Mouse (Mus musculus): ENCODE results near the gene Shank2. TPM values are rescaled to one million over a fixed set of nuclear protein-coding genes. Genes with fewer than 3 reads are reported as not detected.

Shank2 gene
- polyA plus RNA-seq, 1 experiment from 2014 or later = 16.1 TPM

- Histone ChIP-seq H3K27ac (ENCODE audit: low read depth, low read length) (no peak overlapping the region), H3K4me3 (ENCODE audit: low read depth, low read length) (no peak overlapping the region)
Observed at GRCm38 (mm10) chr7:144134699-144135098, 133.0 kb downstream of the Shank2 start.

GRCm38 (mm10) chr7:144137827-144138226 is 136.1 kb downstream of the Shank2 start:
- no peak for ATAC-seq (ENCODE audit: low read depth)
- Histone ChIP-seq H3K36me3 (ENCODE audit: control insufficient read depth, insufficient read depth, low read length) (no peaks in the 10 kb centered on the region), H3K4me2 (ENCODE audit: low read depth, low read length) (no peak overlapping the region), H3K4me3 (ENCODE audit: low read depth, low read length) (no peak overlapping the region), H3K9ac (replicated peaks; ENCODE audit: low read depth, low read length) (no peak overlapping the region), H3K27me3 (ENCODE audit: control insufficient read depth, insufficient read depth, low read length) (no peaks in the 10 kb centered on the region), H3K4me1 (ENCODE audit: control insufficient read depth, insufficient read depth, low read length) (no peaks in the 10 kb centered on the region; the same call in 1 of the 2 replicates), H3K9me3 (ENCODE audit: control insufficient read depth, low read length) (no peaks in the 10 kb centered on the region), H3K27ac (ENCODE audit: low read depth, low read length) (no peak overlapping the region)
- WGBS = 75% methylated on average over 2 of the region's 2 CpGs

More at GRCm38 (mm10) chr7:144134699-144135098, 133.0 kb downstream of the Shank2 start:
- Histone ChIP-seq H3K9ac (replicated peaks; ENCODE audit: low read depth, low read length) (no peak overlapping the region), H3K36me3 (ENCODE audit: control insufficient read depth, insufficient read depth, low read length) (no peaks in the 10 kb centered on the region), H3K9me3 (ENCODE audit: control insufficient read depth, low read length) (no peaks in the 10 kb centered on the region), H3K4me2 (ENCODE audit: low read depth, low read length) (no peak overlapping the region), H3K27me3 (ENCODE audit: control insufficient read depth, insufficient read depth, low read length) (no peaks in the 10 kb centered on the region), H3K4me1 (ENCODE audit: control insufficient read depth, insufficient read depth, low read length) (peaks cover 3% of the 10 kb centered on the region; the same call in 1 of the 2 replicates)
- 86% methylated on average over 11 of the region's 11 CpGs for WGBS
- no peak for ATAC-seq (ENCODE audit: low read depth)

GRCm38 (mm10) chr7:144138476-144138875 is 136.7 kb downstream of the Shank2 start:
- Histone ChIP-seq H3K9ac (replicated peaks; ENCODE audit: low read depth, low read length) (no peak overlapping the region), H3K27me3 (ENCODE audit: control insufficient read depth, insufficient read depth, low read length) (no peaks in the 10 kb centered on the region), H3K4me3 (ENCODE audit: low read depth, low read length) (no peak overlapping the region), H3K9me3 (ENCODE audit: control insufficient read depth, low read length) (no peaks in the 10 kb centered on the region), H3K36me3 (ENCODE audit: control insufficient read depth, insufficient read depth, low read length) (no peaks in the 10 kb centered on the region), H3K4me2 (ENCODE audit: low read depth, low read length) (no peak overlapping the region), H3K4me1 (ENCODE audit: control insufficient read depth, insufficient read depth, low read length) (no peaks in the 10 kb centered on the region; the same call in 1 of the 2 replicates), H3K27ac (ENCODE audit: low read depth, low read length) (no peak overlapping the region)
- 81% methylated on average over 2 of the region's 2 CpGs for WGBS
- no peak for ATAC-seq (ENCODE audit: low read depth)

GRCm38 (mm10) chr7:144139691-144140090 is 138.0 kb downstream of the Shank2 start:
- no peak for ATAC-seq (ENCODE audit: low read depth)
- H3K27ac ChIP-seq (ENCODE audit: low read depth, low read length) = no peak overlapping the region
- no peak overlapping the region for H3K4me3 ChIP-seq (ENCODE audit: low read depth, low read length)
- no peaks in the 10 kb centered on the region for H3K27me3 ChIP-seq (ENCODE audit: control insufficient read depth, insufficient read depth, low read length)
- no peaks in the 10 kb centered on the region for H3K4me1 ChIP-seq (ENCODE audit: control insufficient read depth, insufficient read depth, low read length)
- H3K4me2 ChIP-seq (ENCODE audit: low read depth, low read length) = no peak overlapping the region
- no peaks in the 10 kb centered on the region for H3K36me3 ChIP-seq (ENCODE audit: control insufficient read depth, insufficient read depth, low read length)
- H3K9me3 ChIP-seq (ENCODE audit: control insufficient read depth, low read length) = no peaks in the 10 kb centered on the region
- 76% methylated on average over 2 of the region's 2 CpGs for WGBS
- H3K9ac ChIP-seq (replicated peaks; ENCODE audit: low read depth, low read length) = no peak overlapping the region

GRCm38 (mm10) chr7:144140470-144140869 is 138.7 kb downstream of the Shank2 start:
- Histone ChIP-seq H3K9ac (replicated peaks; ENCODE audit: low read depth, low read length) (no peak overlapping the region), H3K27me3 (ENCODE audit: control insufficient read depth, insufficient read depth, low read length) (no peaks in the 10 kb centered on the region), H3K4me3 (ENCODE audit: low read depth, low read length) (no peak overlapping the region), H3K4me2 (ENCODE audit: low read depth, low read length) (no peak overlapping the region), H3K27ac (ENCODE audit: low read depth, low read length) (no peak overlapping the region), H3K9me3 (ENCODE audit: control insufficient read depth, low read length) (no peaks in the 10 kb centered on the region), H3K4me1 (ENCODE audit: control insufficient read depth, insufficient read depth, low read length) (no peaks in the 10 kb centered on the region), H3K36me3 (ENCODE audit: control insufficient read depth, insufficient read depth, low read length) (no peaks in the 10 kb centered on the region)
- ATAC-seq (ENCODE audit: low read depth) = no peak
- 37% methylated on average over 3 of the region's 3 CpGs for WGBS

GRCm38 (mm10) chr7:144142036-144142435 is 140.3 kb downstream of the Shank2 start:
- Histone ChIP-seq H3K27me3 (ENCODE audit: control insufficient read depth, insufficient read depth, low read length) (no peaks in the 10 kb centered on the region), H3K4me1 (ENCODE audit: control insufficient read depth, insufficient read depth, low read length) (no peaks in the 10 kb centered on the region), H3K9ac (replicated peaks; ENCODE audit: low read depth, low read length) (no peak overlapping the region), H3K27ac (ENCODE audit: low read depth, low read length) (no peak overlapping the region), H3K4me3 (ENCODE audit: low read depth, low read length) (no peak overlapping the region), H3K36me3 (ENCODE audit: control insufficient read depth, insufficient read depth, low read length) (no peaks in the 10 kb centered on the region), H3K9me3 (ENCODE audit: control insufficient read depth, low read length) (no peaks in the 10 kb centered on the region), H3K4me2 (ENCODE audit: low read depth, low read length) (no peak overlapping the region)
- 71% methylated on average over 4 of the region's 4 CpGs for WGBS
- no peak for ATAC-seq (ENCODE audit: low read depth)

- no peak for ATAC-seq (ENCODE audit: low read depth)
Observed at GRCm38 (mm10) chr7:144143941-144144340, 142.2 kb downstream of the Shank2 start.

GRCm38 (mm10) chr7:144148111-144148510 is 146.4 kb downstream of the Shank2 start:
- WGBS = 75% methylated on average over 4 of the region's 4 CpGs

More at GRCm38 (mm10) chr7:144143941-144144340, 142.2 kb downstream of the Shank2 start:
- WGBS = 37% methylated on average over 2 of the region's 2 CpGs
- no peak overlapping the region for H3K4me2 ChIP-seq (ENCODE audit: low read depth, low read length)
- no peaks in the 10 kb centered on the region for H3K4me1 ChIP-seq (ENCODE audit: control insufficient read depth, insufficient read depth, low read length)
- H3K4me3 ChIP-seq (ENCODE audit: low read depth, low read length) = no peak overlapping the region
- no peak overlapping the region for H3K27ac ChIP-seq (ENCODE audit: low read depth, low read length)
- no peaks in the 10 kb centered on the region for H3K9me3 ChIP-seq (ENCODE audit: control insufficient read depth, low read length)
- H3K9ac ChIP-seq (replicated peaks; ENCODE audit: low read depth, low read length) = no peak overlapping the region
- no peaks in the 10 kb centered on the region for H3K27me3 ChIP-seq (ENCODE audit: control insufficient read depth, insufficient read depth, low read length)
- H3K36me3 ChIP-seq (ENCODE audit: control insufficient read depth, insufficient read depth, low read length) = no peaks in the 10 kb centered on the region

GRCm38 (mm10) chr7:144153124-144153523 is 151.4 kb downstream of the Shank2 start:
- Histone ChIP-seq H3K4me2 (ENCODE audit: low read depth, low read length) (no peak overlapping the region), H3K9ac (replicated peaks; ENCODE audit: low read depth, low read length) (no peak overlapping the region), H3K36me3 (ENCODE audit: control insufficient read depth, insufficient read depth, low read length) (no peaks in the 10 kb centered on the region), H3K4me3 (ENCODE audit: low read depth, low read length) (no peak overlapping the region), H3K27ac (ENCODE audit: low read depth, low read length) (no peak overlapping the region), H3K4me1 (ENCODE audit: control insufficient read depth, insufficient read depth, low read length) (no peaks in the 10 kb centered on the region), H3K9me3 (ENCODE audit: control insufficient read depth, low read length) (no peaks in the 10 kb centered on the region), H3K27me3 (ENCODE audit: control insufficient read depth, insufficient read depth, low read length) (no peaks in the 10 kb centered on the region)
- ATAC-seq (ENCODE audit: low read depth) = no peak
- WGBS = 86% methylated on average over 4 of the region's 4 CpGs

More at GRCm38 (mm10) chr7:144148111-144148510, 146.4 kb downstream of the Shank2 start:
- H3K4me2 ChIP-seq (ENCODE audit: low read depth, low read length) = no peak overlapping the region
- H3K9ac ChIP-seq (replicated peaks; ENCODE audit: low read depth, low read length) = no peak overlapping the region
- H3K9me3 ChIP-seq (ENCODE audit: control insufficient read depth, low read length) = no peaks in the 10 kb centered on the region
- H3K4me3 ChIP-seq (ENCODE audit: low read depth, low read length) = no peak overlapping the region
- H3K4me1 ChIP-seq (ENCODE audit: control insufficient read depth, insufficient read depth, low read length) = no peaks in the 10 kb centered on the region
- ATAC-seq (ENCODE audit: low read depth) = no peak
- H3K36me3 ChIP-seq (ENCODE audit: control insufficient read depth, insufficient read depth, low read length) = no peaks in the 10 kb centered on the region
- no peak overlapping the region for H3K27ac ChIP-seq (ENCODE audit: low read depth, low read length)
- no peaks in the 10 kb centered on the region for H3K27me3 ChIP-seq (ENCODE audit: control insufficient read depth, insufficient read depth, low read length)
